Mouse (Mus musculus) MEL (cell line): ENCODE measurements around the gene Dcst1.

Source experiments
- CHD1 ChIP-seq: IDR thresholded peaks from 2 replicates; pipeline ENCODE4 v1.6.1; 2012; ENCODE audit warnings: low read depth, mild to moderate bottlenecking, inconsistent platforms, low read length, improper control_type of control experiment
- CTCF ChIP-seq, 3 experiments: IDR thresholded peaks in 2 of 3; conservative IDR thresholded peaks in 1 of 3; 2 replicates each; pipeline ENCODE4 v1.5.1; 2011 to 2012; ENCODE audit warnings: low read length in 3 of 3, low read depth in 2 of 3, mild to moderate bottlenecking in 2 of 3, improper control_type of control experiment in 1 of 3, inconsistent platforms in 1 of 3, mixed read lengths in 1 of 3, moderate library complexity in 1 of 3; ENCODE audit not compliant: control insufficient read depth in 1 of 3, insufficient read depth in 1 of 3, poor library complexity in 1 of 3, severe bottlenecking in 1 of 3
- ETS1 ChIP-seq: IDR thresholded peaks from 2 replicates; pipeline ENCODE4 v1.6.1; 2012; ENCODE audit warnings: low read depth, mild to moderate bottlenecking, inconsistent platforms, low read length, improper control_type of control experiment, moderate library complexity
- POLR2A ChIP-seq, 2 experiments: IDR thresholded peaks; 2 replicates each; pipeline ENCODE4 v1.6.1; 2011 to 2012; ENCODE audit warnings: low read length in 2 of 2, mild to moderate bottlenecking in 2 of 2, control low read depth in 1 of 2, improper control_type of control experiment in 1 of 2, low read depth in 1 of 2, moderate library complexity in 1 of 2; ENCODE audit not compliant: control insufficient read depth in 1 of 2, insufficient read depth in 1 of 2, poor library complexity in 1 of 2
- SIN3A ChIP-seq: IDR thresholded peaks from 2 replicates; pipeline ENCODE4 v1.6.1; 2012; ENCODE audit warnings: low read length, improper control_type of control experiment, inconsistent platforms
- USF1 ChIP-seq: IDR thresholded peaks from 2 replicates; pipeline ENCODE4 v1.6.1; 2014; ENCODE audit warnings: low read depth, mild to moderate bottlenecking, inconsistent platforms, low read length, improper control_type of control experiment, moderate library complexity

DNA sequence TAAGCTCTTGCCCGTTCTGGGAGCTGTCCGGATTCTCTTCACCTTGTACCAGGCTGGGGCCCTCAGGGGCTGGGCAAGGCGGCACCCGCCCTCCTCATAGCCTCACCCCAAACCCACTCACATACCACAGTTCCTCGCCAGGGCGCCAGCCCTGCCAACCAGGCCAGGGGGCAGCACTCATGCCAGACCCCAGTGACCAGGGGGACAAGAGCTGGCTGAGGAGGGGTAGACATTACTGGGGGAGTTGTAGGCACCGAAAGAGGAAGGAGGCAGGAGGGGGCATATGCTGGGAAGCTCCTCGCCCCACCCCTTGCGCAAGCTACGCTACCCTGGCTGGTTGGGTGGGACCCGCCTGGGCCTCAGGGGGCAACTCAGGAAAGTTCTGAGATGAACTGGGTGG, 22.6 kb upstream of the Dcst1 start:
- TF ChIP-seq POLR2A (IDR thresholded peaks at IDR 0.05; ENCODE audit: control insufficient read depth in 1 of 2, insufficient read depth in 1 of 2, low read depth in 1 of 2, low read length in 2 of 2, poor library complexity in 1 of 2) (no peak), USF1 (no peak), CTCF (IDR thresholded peaks at IDR 0.05 in 2 of 3, conservative IDR thresholded peaks at IDR 0.05 in 1 of 3; ENCODE audit: control insufficient read depth in 1 of 3, insufficient read depth in 1 of 3, low read depth in 2 of 3, low read length in 3 of 3, poor library complexity in 1 of 3, severe bottlenecking in 1 of 3) (no peak), SIN3A (no peak), CHD1 (no peak), ETS1 (no peak)
